Mouse (Mus musculus): ENCODE data around the gene Ap2a1. TPM values are rescaled to one million over a fixed set of nuclear protein-coding genes. Genes with fewer than 3 reads are reported as not detected.
A peak's percentile ranks its signal among the peaks of the same experiment; 100 is the strongest.

Gene Ap2a1
- total RNA-seq, 1 experiment from 2014 or later = 21.0 TPM

- no peak for ATAC-seq (replicated peaks; ENCODE audit: insufficient number of reproducible peaks, low FRiP score, low TSS enrichment, poor library complexity, severe bottlenecking)
Measured at GRCm38 (mm10) chr7:44870614-44871013, 58.7 kb downstream of the Ap2a1 start.

DNA sequence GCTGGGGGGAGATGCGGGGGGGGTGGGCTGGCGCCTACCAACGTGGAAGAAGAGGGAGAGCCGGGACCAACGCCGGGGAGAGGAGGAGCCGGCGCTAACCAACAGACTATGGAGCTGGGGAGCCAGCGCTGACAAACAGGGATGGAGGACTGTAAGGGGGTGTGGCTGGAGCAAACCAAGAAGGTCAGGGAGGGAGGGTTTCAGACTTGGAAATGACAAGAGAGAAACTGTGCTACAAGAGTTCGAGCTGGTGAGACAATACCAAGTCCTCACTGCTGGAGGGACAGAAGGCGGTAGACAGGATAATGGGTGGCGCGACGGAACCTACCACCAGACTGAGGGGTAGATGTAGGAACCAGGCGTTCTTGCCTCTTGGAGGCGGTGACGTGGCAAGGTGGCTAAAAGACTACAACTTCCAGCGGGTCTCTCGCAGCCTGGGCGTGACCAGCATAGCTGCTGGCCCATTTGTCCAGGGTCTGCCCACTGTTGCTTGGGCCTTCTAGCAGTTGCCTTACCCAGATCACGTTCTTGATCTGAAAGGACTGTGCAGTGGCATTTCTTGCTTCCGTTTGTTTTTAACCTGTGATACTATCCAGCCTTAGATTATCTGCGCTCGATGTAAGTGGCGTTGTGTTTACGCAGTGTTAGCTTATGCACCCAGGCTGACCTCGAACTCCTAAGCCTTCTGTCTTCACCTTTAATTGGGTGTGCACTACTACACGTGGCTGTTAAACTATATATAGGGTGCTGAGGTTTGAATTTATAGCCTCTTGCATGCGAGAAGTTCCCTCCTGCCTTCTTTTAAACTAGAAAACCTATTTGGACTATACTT lies 59.4 kb downstream of the Ap2a1 start, which contains the start of gene Ptov1:
Gene Ptov1 (minus strand): TSS at position 92 of the 832 bp plus-strand sequence.
- ATAC-seq (replicated peaks; ENCODE audit: insufficient number of reproducible peaks, low FRiP score, low TSS enrichment, poor library complexity, severe bottlenecking) = peak; percentile 81

DNA sequence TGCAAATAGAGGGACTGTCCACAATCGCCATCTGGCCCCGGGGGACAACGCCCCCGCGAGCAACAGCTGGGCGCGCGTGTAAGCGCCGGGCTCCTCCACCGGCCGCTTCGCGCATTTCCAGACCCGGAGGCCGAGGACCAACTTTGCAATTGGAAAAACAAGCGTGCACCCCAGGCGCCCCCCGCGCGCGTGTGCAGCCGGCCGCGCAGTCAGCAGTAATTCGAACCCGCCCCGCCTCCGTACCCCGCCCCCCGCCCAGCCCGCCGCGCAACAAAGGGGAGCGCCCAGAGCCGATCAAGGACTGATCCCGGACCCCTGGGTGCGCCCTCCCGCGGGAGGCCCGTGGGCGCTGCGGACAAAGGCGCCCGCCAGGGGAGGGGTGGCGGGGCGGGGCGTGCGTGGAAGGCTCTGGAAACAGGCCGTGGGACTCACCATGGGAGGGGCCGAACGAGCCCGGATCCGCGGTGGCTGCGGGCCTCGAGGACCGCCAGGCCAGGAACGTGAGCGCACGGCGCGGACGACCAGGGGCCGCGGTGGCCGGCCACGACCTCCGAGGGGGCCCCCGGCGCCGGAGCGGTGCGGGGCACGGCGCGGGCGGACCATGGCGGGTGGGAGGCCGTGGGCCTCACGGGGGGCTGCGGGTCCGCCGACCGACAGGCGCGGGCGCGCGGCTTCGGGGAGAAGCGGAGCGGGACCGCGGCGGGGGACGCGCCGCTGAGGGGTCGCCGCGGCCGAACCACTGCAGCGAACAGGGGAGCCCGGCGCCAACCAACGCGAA lies 60.2 kb downstream of the Ap2a1 start:
- ATAC-seq (replicated peaks; ENCODE audit: insufficient number of reproducible peaks, low FRiP score, low TSS enrichment, poor library complexity, severe bottlenecking) = no peak

DNA sequence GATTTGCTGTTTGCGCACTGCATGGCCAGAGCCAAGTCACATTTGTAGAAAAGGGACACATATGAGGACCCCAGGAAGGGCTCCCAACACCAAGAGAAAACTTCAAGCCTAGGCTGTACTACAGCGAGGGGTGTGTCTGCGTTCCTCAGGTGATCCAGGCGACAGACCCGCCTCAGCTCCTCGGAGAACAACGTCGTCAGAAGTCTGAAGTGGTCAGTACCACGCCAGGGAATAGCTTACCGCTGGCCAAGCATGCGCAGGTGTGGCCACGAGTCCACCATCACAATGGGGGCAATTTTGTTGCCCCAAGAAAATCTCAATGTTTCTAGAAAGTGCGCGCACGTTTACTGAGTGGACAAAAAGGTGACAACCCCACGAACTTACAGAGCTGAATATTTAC lies 60.8 kb downstream of the Ap2a1 start:
- ATAC-seq (replicated peaks; ENCODE audit: insufficient number of reproducible peaks, low FRiP score, low TSS enrichment, poor library complexity, severe bottlenecking) = no peak

GRCm38 (mm10) chr7:44867802-44868201 lies 61.5 kb downstream of the Ap2a1 start:
- no peak for ATAC-seq (replicated peaks; ENCODE audit: insufficient number of reproducible peaks, low FRiP score, low TSS enrichment, poor library complexity, severe bottlenecking)

- no peak for ATAC-seq (replicated peaks; ENCODE audit: insufficient number of reproducible peaks, low FRiP score, low TSS enrichment, poor library complexity, severe bottlenecking)
Measured at GRCm38 (mm10) chr7:44867010-44867702, 62.1 kb downstream of the Ap2a1 start.

DNA sequence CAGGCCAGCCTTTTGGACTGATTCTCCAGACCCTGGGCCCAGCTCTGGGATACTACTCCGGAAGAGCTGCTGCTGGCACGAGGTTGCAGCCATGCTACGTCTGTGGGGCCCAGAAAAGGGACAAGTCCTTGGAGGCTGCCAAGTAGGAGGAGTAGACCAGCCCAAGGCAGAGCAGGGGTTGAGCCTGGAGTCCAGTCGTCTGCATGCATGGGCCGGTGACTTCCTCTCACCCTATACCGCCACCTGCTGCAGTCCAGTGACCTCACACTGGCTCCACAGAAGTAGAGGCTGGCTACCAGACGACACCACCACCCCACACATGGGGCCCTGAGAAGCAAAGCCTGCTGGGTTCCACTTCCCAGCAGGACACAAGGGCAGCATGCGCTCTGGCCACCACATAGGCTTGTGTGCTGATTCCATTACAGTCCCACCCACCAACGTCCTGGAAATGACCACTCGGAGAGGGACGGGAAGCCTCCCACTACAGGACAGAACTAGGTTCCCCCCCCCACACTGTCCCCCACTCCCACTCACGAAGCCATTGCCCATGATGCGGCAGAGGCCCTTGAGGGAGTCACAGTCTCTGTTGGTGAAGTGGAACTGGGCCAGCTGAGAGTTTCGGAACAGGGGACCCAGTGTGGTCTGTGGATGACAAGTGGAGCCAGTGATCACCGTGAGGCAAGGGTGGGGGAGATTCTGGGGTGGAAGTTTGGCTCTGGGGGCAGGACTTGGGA lies 62.9 kb downstream of the Ap2a1 start:
- ATAC-seq (replicated peaks; ENCODE audit: insufficient number of reproducible peaks, low FRiP score, low TSS enrichment, poor library complexity, severe bottlenecking) = peak; percentile 49

- ATAC-seq (replicated peaks; ENCODE audit: insufficient number of reproducible peaks, low FRiP score, low TSS enrichment, poor library complexity, severe bottlenecking) = no peak
Measured at GRCm38 (mm10) chr7:44864595-44865542, 64.4 kb downstream of the Ap2a1 start.

GRCm38 (mm10) chr7:44863982-44864494 lies 65.3 kb downstream of the Ap2a1 start:
- no peak for ATAC-seq (replicated peaks; ENCODE audit: insufficient number of reproducible peaks, low FRiP score, low TSS enrichment, poor library complexity, severe bottlenecking)

DNA sequence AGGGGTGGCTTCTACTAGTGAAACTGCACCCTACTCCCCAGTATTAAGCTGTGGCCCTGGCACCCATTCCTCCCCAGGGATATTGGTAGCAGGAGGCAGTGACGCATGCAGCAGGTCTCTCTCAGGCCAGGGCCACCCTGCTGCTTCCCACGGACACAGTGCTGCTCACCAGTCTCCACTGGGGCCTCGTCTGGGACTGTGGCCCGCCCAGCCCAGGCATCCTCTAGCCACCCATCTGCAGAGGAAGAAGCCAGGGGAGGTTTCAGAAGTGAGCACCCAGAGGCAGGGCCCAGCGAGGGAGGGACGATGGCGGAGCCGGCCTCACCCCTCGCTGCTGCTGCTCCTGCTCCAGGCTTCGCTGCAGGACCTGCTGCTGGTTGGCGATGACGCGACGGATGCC lies 66.1 kb downstream of the Ap2a1 start:
- ATAC-seq (replicated peaks; ENCODE audit: insufficient number of reproducible peaks, low FRiP score, low TSS enrichment, poor library complexity, severe bottlenecking) = no peak

GRCm38 (mm10) chr7:44862434-44862833 lies 66.9 kb downstream of the Ap2a1 start:
- ATAC-seq (replicated peaks; ENCODE audit: insufficient number of reproducible peaks, low FRiP score, low TSS enrichment, poor library complexity, severe bottlenecking) = no peak

DNA sequence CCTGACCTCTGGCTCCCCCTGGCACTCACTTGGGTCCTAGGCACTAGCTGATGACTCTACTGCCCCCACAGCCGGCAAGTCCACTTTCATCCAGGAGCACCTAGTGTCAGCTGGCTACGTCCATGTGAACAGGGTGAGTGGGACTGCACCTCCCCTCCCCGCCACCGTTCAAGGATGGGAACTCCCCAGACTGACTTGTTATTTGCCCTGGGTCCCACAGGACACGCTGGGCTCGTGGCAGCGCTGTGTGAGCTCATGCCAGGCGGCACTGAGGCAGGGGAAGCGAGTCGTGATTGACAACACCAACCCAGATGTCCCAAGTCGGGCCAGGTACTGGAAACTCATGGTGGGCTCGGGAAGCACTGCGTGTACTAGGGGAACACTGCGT lies 67.9 kb downstream of the Ap2a1 start:
- ATAC-seq (replicated peaks; ENCODE audit: insufficient number of reproducible peaks, low FRiP score, low TSS enrichment, poor library complexity, severe bottlenecking) = no peak

DNA sequence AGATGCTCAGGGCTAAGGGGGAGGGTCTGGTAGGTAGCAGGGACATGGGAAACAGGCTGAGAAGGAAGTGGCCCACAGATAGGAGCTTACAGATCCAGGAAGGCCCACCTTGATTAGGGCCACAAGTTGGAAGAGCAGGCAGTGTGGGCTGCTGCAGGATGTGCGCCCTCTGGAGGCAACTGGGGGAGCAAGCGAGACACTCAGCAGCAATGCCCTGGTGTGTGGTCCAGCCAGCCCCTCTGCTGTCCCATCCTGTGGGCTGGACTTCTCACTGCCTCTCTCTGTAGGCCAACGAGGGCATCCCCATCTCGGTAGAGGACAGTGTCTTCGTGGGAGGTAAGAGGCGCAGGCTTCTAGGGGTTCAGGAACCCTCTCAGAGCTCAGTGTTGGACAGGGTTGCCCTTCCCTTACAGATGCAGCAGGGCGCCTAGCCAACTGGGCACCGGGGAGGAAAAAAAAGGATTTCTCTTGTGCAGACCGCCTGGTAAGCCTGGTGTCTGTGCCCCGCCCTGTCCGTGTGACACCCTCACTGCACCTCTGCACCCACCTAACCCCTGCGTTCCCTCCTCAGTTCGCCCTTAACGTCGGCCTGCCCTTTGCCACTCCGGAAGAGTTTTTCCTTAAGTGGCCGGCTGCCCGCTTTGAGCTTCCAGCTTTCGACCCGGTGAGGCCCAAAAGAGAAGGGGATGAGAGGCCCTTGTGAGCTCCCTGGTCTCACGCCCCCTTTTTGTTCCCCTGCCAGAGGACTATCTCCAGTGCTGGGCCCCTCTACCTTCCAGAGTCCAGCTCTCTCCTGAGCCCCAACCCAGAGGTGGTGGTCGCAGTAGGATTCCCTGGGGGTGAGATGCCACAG lies 68.5 kb downstream of the Ap2a1 start:
- ATAC-seq (replicated peaks; ENCODE audit: insufficient number of reproducible peaks, low FRiP score, low TSS enrichment, poor library complexity, severe bottlenecking) = peak; percentile 33; the same call in 1 of the 2 replicates

- no peak for ATAC-seq (replicated peaks; ENCODE audit: insufficient number of reproducible peaks, low FRiP score, low TSS enrichment, poor library complexity, severe bottlenecking)
Measured at GRCm38 (mm10) chr7:44859896-44860295, 69.4 kb downstream of the Ap2a1 start.

DNA sequence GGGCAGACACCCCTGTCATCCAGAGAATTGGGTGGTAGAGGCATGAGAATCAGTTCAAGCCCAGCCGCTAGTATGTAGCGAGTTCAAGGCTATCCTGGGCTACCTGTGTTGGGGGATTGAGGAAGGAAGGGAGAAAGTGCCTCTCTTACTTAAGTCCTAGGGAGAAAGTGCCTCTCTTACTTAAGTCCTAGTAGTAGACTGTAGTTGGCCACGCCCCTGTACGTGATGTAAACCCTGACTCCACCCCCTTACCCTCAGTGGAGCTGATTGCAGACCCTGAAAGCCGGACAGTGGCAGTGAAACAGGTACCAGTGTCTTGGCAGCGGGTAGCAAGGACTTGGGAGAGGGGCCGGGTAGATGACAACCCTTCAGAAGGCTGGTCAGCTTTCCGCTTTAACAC lies 71.4 kb downstream of the Ap2a1 start:
- no peak; the same call in 1 of the 2 replicates for ATAC-seq (replicated peaks; ENCODE audit: insufficient number of reproducible peaks, low FRiP score, low TSS enrichment, poor library complexity, severe bottlenecking)

DNA sequence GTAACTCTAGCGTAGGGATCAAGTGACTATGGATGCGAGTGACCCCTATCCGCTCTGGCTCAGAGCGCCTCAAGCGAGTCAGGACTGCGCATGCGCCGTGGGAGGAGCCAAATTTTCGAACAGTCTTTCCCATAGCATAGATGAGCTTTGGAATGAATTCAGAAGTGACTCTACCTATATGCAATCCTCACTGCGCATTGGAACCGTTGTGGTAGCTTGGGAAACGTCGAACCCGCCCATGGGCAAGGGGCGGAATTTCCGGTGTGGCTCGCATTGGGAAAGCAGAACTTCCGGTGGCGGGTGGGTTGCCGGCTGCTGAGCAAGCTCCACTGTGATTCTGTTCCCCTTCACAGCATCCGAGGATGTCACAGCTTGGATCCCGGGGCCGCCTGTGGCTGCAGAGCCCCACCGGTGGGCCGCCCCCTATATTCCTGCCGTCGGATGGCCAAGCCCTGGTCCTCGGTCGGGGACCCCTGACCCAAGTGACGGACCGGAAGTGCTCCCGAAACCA lies 72.2 kb downstream of the Ap2a1 start, which contains the start of gene Pnkp:
Gene Pnkp (plus strand): TSS at position 98 of the 511 bp plus-strand sequence.
- ATAC-seq (replicated peaks; ENCODE audit: insufficient number of reproducible peaks, low FRiP score, low TSS enrichment, poor library complexity, severe bottlenecking) = peak; percentile 34

Data from monocyte, adult 5-6 weeks (primary cell).